Mouse (Mus musculus) cerebellum, adult 2 months (tissue): ENCODE measurements around the gene Plce1. TPM values are rescaled to one million over a fixed set of nuclear protein-coding genes. Genes with fewer than 3 reads are reported as not detected.

Experiments
- DNase-seq, 2 experiments: peaks; one replicate each; pipeline ENCODE4 v3.0.0; 2021
- H3K27ac ChIP-seq: fragments of 200-500 bp; 2 replicates; pipeline ENCODE4 v1.5.1; 2012; ENCODE audit warnings: low read length, control low read depth, inconsistent platforms; ENCODE audit not compliant: insufficient read depth
- H3K27me3 ChIP-seq: fragments of 200-500 bp; 2 replicates; pipeline ENCODE4 v1.6.1; 2012; ENCODE audit warnings: inconsistent platforms, mild to moderate bottlenecking, low read length, moderate library complexity; ENCODE audit not compliant: control insufficient read depth, insufficient read depth
- H3K4me1 ChIP-seq: fragments of 200-500 bp; 2 replicates; pipeline ENCODE4 v1.6.1; 2011; ENCODE audit warnings: low read length; ENCODE audit not compliant: control insufficient read depth, insufficient read depth
- H3K4me3 ChIP-seq: fragments of 200-500 bp; replicated peaks from 2 replicates; pipeline ENCODE3; 2011; ENCODE audit warnings: mild to moderate bottlenecking, low read depth, low read length, control low read depth; ENCODE audit not compliant: insufficient read depth
- CTCF ChIP-seq: fragments of 200-500 bp; IDR thresholded peaks from 2 replicates; pipeline ENCODE4 v1.5.1; 2011; ENCODE audit warnings: low read depth, mild to moderate bottlenecking, control low read depth, low read length, moderate library complexity, borderline replicate concordance; ENCODE audit not compliant: insufficient read depth
- POLR2A ChIP-seq: fragments of 200-500 bp; IDR thresholded peaks from 2 replicates; pipeline ENCODE4 v1.6.1; 2011; ENCODE audit warnings: low read length, control low read depth, borderline replicate concordance; ENCODE audit not compliant: insufficient read depth
- WGBS: fragments of 180-500 bp; shearing (Covaris S2); methylation state at CpG from one replicate; pipeline ENCODE4 v1.1.7; 2018; 5-methylcytosine and 5-hydroxymethylcytosine counted together
- polyA plus RNA-seq: library from polyadenylated mRNA; depleted of rRNA; stranded (reverse); fragments of >200 nt; gene quantifications from 2 replicates; pipeline ENCODE4 v1.2.3, GENCODE M21; 2012

The Plce1 gene
- polyA plus RNA-seq, 1 experiment, result 9.7 TPM

- Histone ChIP-seq H3K27me3 (no peaks in the 10 kb centered on the region), H3K4me1 (no peaks in the 10 kb centered on the region), H3K4me3 (no peak overlapping the region), H3K27ac (no peak overlapping the region)
- WGBS, result 20% methylated on average over 11 of the region's 11 CpGs
- TF ChIP-seq POLR2A, result no peak
- TF ChIP-seq CTCF, result no peak
- no peak for DNase-seq
Measured at GRCm38 (mm10) chr19:38614067-38614675, 133.3 kb downstream of the Plce1 start.

- Histone ChIP-seq H3K4me1 (no peaks in the 10 kb centered on the region), H3K27me3 (no peaks in the 10 kb centered on the region), H3K4me3 (no peak overlapping the region), H3K27ac (no peak overlapping the region)
- DNase-seq, result no peak
- 13% methylated on average over 6 of the region's 6 CpGs for WGBS
- no peak for TF ChIP-seq CTCF
- no peak for TF ChIP-seq POLR2A
Measured at GRCm38 (mm10) chr19:38615356-38615755, 134.4 kb downstream of the Plce1 start.

GRCm38 (mm10) chr19:38620134-38620533 is 139.2 kb downstream of the Plce1 start:
- H3K27me3 ChIP-seq, result no peaks in the 10 kb centered on the region
- H3K4me1 ChIP-seq, result peaks cover 4% of the 10 kb centered on the region; the same call in 1 of the 2 replicates
- no peak for DNase-seq
- TF ChIP-seq POLR2A (no peak), CTCF (no peak)
- no peak overlapping the region for H3K4me3 ChIP-seq
- no peak overlapping the region for H3K27ac ChIP-seq
- 66% methylated on average over 4 of the region's 4 CpGs for WGBS

- no peak for DNase-seq
- Histone ChIP-seq H3K27me3 (no peaks in the 10 kb centered on the region), H3K4me3 (no peak overlapping the region), H3K27ac (no peak overlapping the region), H3K4me1 (peaks cover 4% of the 10 kb centered on the region; the same call in 1 of the 2 replicates)
- no peak for TF ChIP-seq CTCF
- TF ChIP-seq POLR2A, result no peak
- 10% methylated on average over 10 of the region's 10 CpGs for WGBS
Measured at GRCm38 (mm10) chr19:38621546-38621945, 140.6 kb downstream of the Plce1 start.

- Histone ChIP-seq H3K27ac (no peak overlapping the region), H3K27me3 (no peaks in the 10 kb centered on the region), H3K4me3 (no peak overlapping the region), H3K4me1 (peaks cover 4% of the 10 kb centered on the region; the same call in 1 of the 2 replicates)
- WGBS, result 31% methylated on average over 9 of the region's 9 CpGs
- TF ChIP-seq POLR2A (no peak), CTCF (no peak)
- DNase-seq, result no peak
Measured at GRCm38 (mm10) chr19:38626246-38627015, 145.5 kb downstream of the Plce1 start.

GRCm38 (mm10) chr19:38627075-38627768 is 146.3 kb downstream of the Plce1 start:
- 71% methylated on average over 9 of the region's 9 CpGs for WGBS
- no peak for TF ChIP-seq CTCF
- TF ChIP-seq POLR2A, result no peak
- no peaks in the 10 kb centered on the region for H3K4me1 ChIP-seq
- no peak overlapping the region for H3K4me3 ChIP-seq
- H3K27me3 ChIP-seq, result no peaks in the 10 kb centered on the region
- DNase-seq, result no peak
- no peak overlapping the region for H3K27ac ChIP-seq

- Histone ChIP-seq H3K27me3 (no peaks in the 10 kb centered on the region), H3K27ac (no peak overlapping the region), H3K4me3 (no peak overlapping the region), H3K4me1 (no peaks in the 10 kb centered on the region)
- WGBS, result 79% methylated on average over 3 of the region's 3 CpGs
- no peak for TF ChIP-seq CTCF
- no peak for TF ChIP-seq POLR2A
- no peak for DNase-seq
Measured at GRCm38 (mm10) chr19:38632251-38632650, 151.3 kb downstream of the Plce1 start.
